Mouse (Mus musculus) G1E (cell line): ENCODE data around the gene Egln2. TPM values are rescaled to one million over a fixed set of nuclear protein-coding genes. Genes with fewer than 3 reads are reported as not detected.

Source experiments
- ATAC-seq: 2 replicates; pipeline ENCODE4 v1.8.0; 2016; ENCODE audit warnings: mild to moderate bottlenecking; ENCODE audit not compliant: insufficient number of reproducible peaks, poor library complexity, low FRiP score, severe bottlenecking; ENCODE audit errors: extremely low read depth
- DNase-seq: peaks from one replicate; pipeline ENCODE4 v3.0.0; 2012; ENCODE audit warnings: low spot score
- H3K27me3 ChIP-seq: 2 replicates; pipeline ENCODE4 v1.6.1; 2012; ENCODE audit warnings: mild to moderate bottlenecking, low read length, inconsistent platforms; ENCODE audit not compliant: insufficient read depth
- H3K36me3 ChIP-seq: replicated peaks from 2 replicates; pipeline ENCODE3; 2012; ENCODE audit warnings: mild to moderate bottlenecking, inconsistent platforms
- H3K4me1 ChIP-seq: 2 replicates; pipeline ENCODE4 v1.6.1; 2012; ENCODE audit warnings: low read depth, low read length, inconsistent platforms, mixed read lengths; ENCODE audit not compliant: insufficient read depth
- H3K4me3 ChIP-seq: 2 replicates; pipeline ENCODE4 v1.5.1; 2012; ENCODE audit warnings: low read depth, mild to moderate bottlenecking, inconsistent platforms, low read length, moderate library complexity, mixed read lengths
- H3K9me3 ChIP-seq: replicated peaks from 2 replicates; pipeline ENCODE4 v1.6.1; 2012; ENCODE audit warnings: inconsistent platforms
- CTCF ChIP-seq: IDR thresholded peaks from 2 replicates; pipeline ENCODE4 v1.5.1; 2012; ENCODE audit warnings: low read depth, low read length, inconsistent platforms, mixed read lengths
- GATA1 ChIP-seq: IDR thresholded peaks from 2 replicates; pipeline ENCODE4 v1.6.1; 2012; ENCODE audit warnings: borderline replicate concordance, low read length, inconsistent platforms, mixed read lengths
- GATA2 ChIP-seq: IDR thresholded peaks from 2 replicates; pipeline ENCODE4 v1.6.1; 2012; ENCODE audit warnings: low read depth, low read length, inconsistent platforms, borderline replicate concordance
- POLR2AphosphoS5 ChIP-seq: IDR thresholded peaks from 2 replicates; pipeline ENCODE4 v1.6.1; 2012; ENCODE audit warnings: low read depth, low read length, inconsistent platforms; ENCODE audit not compliant: insufficient replicate concordance
- TAL1 ChIP-seq: conservative IDR thresholded peaks from 2 replicates; pipeline ENCODE4 v1.6.1; 2012; ENCODE audit warnings: low read depth, low read length, inconsistent platforms, mixed read lengths
- polyA plus RNA-seq: library from polyadenylated mRNA; stranded (reverse); fragments of >175 nt; gene quantifications from 2 replicates; pipeline ENCODE4 v1.2.3, GENCODE M21; 2012
- total RNA-seq, 2 experiments: library from RNA; stranded (forward) in 1 of 2; stranded (reverse) in 1 of 2; fragments of 200-1000 nt in 1 of 2; fragments of >200 nt in 1 of 2; fragmentation: Nextera tagmentation in 1 of 2; gene quantifications; 2 replicates each; pipeline ENCODE4 v1.2.3; 2014 to 2017

Egln2 gene
- total and polyA plus RNA-seq, 3 experiments: 22.0 to 74.6 (median 42.6) TPM

GRCm38 (mm10) chr7:27111987-27112386 is 54.6 kb downstream of the Egln2 start:
- no peak for ATAC-seq
- no peak for TF ChIP-seq POLR2AphosphoS5
- no peak for TF ChIP-seq GATA1
- TF ChIP-seq GATA2: no peak
- no peak for TF ChIP-seq CTCF
- no peak for TF ChIP-seq TAL1
- Histone ChIP-seq H3K27me3 (no peaks in the 10 kb centered on the region; the same call in 1 of the 2 replicates), H3K9me3 (no peaks in the 10 kb centered on the region), H3K36me3 (no peaks in the 10 kb centered on the region), H3K4me3 (no peak overlapping the region), H3K4me1 (no peaks in the 10 kb centered on the region)
- no peak for DNase-seq

- TF ChIP-seq CTCF (no peak), GATA2 (no peak), TAL1 (no peak), GATA1 (no peak), POLR2AphosphoS5 (no peak)
- Histone ChIP-seq H3K4me3 (no peak overlapping the region), H3K36me3 (no peaks in the 10 kb centered on the region), H3K27me3 (no peaks in the 10 kb centered on the region; the same call in 1 of the 2 replicates), H3K4me1 (no peaks in the 10 kb centered on the region), H3K9me3 (no peaks in the 10 kb centered on the region)
- DNase-seq (no peak), ATAC-seq (no peak)
Observed at GRCm38 (mm10) chr7:27111038-27111437, 55.6 kb downstream of the Egln2 start.

GRCm38 (mm10) chr7:27110327-27110726 is 56.3 kb downstream of the Egln2 start:
- no peak for DNase-seq
- Histone ChIP-seq H3K27me3 (no peaks in the 10 kb centered on the region; the same call in 1 of the 2 replicates), H3K36me3 (no peaks in the 10 kb centered on the region), H3K4me1 (no peaks in the 10 kb centered on the region), H3K9me3 (no peaks in the 10 kb centered on the region), H3K4me3 (no peak overlapping the region)
- TF ChIP-seq POLR2AphosphoS5: no peak
- no peak for TF ChIP-seq GATA1
- no peak for TF ChIP-seq TAL1
- no peak for TF ChIP-seq CTCF
- no peak for TF ChIP-seq GATA2
- no peak for ATAC-seq

Other genes with a start within 250 kb of the Egln2 start
- not detected in 2 replicates for gene Cyp2a22, start 227.4 kb downstream of the Egln2 start, total RNA-seq (2014; fragmentation: Nextera tagmentation)
- gene Cyp2a22, start 227.4 kb downstream of the Egln2 start, total RNA-seq (2017): 0.11 TPM in 1 of 2 replicates, not detected in the other
- gene Cyp2a22, start 227.4 kb downstream of the Egln2 start, polyA plus RNA-seq: not detected in 2 replicates
- not detected in 2 replicates for gene Cyp2a12, start 137.7 kb downstream of the Egln2 start, total RNA-seq (2014; fragmentation: Nextera tagmentation)
- not detected in 2 replicates for gene Cyp2a12, start 137.7 kb downstream of the Egln2 start, total RNA-seq (2017)
- not detected in 2 replicates for gene Cyp2a12, start 137.7 kb downstream of the Egln2 start, polyA plus RNA-seq
- gene Cyp2f2, start 46.9 kb downstream of the Egln2 start, total RNA-seq (2014; fragmentation: Nextera tagmentation): not detected in 2 replicates
- not detected in 2 replicates for gene Cyp2f2, start 46.9 kb downstream of the Egln2 start, total RNA-seq (2017)
- gene Cyp2f2, start 46.9 kb downstream of the Egln2 start, polyA plus RNA-seq: not detected in 2 replicates
- gene Cyp2t4, start 13.1 kb downstream of the Egln2 start, total RNA-seq (2014; fragmentation: Nextera tagmentation): not detected in 2 replicates
- gene Cyp2t4, start 13.1 kb downstream of the Egln2 start, total RNA-seq (2017): 0.06 TPM in 1 of 2 replicates, not detected in the other
- not detected in 2 replicates for gene Cyp2t4, start 13.1 kb downstream of the Egln2 start, polyA plus RNA-seq
- gene Rab4b, start 12.1 kb upstream of the Egln2 start, total RNA-seq (2014; fragmentation: Nextera tagmentation): 36.5 and 37.4 TPM in 2 replicates
- 14.6 and 15.2 TPM in 2 replicates for gene Rab4b, start 12.1 kb upstream of the Egln2 start, total RNA-seq (2017)
- 182 and 204 TPM in 2 replicates for gene Rab4b, start 12.1 kb upstream of the Egln2 start, polyA plus RNA-seq
- gene Gm21983, start 14.3 kb upstream of the Egln2 start, total RNA-seq (2014; fragmentation: Nextera tagmentation): 0.83 TPM in 1 of 2 replicates, not detected in the other
- not detected in 2 replicates for gene Gm21983, start 14.3 kb upstream of the Egln2 start, total RNA-seq (2017)
- gene Gm21983, start 14.3 kb upstream of the Egln2 start, polyA plus RNA-seq: 0.04 TPM in 1 of 2 replicates, not detected in the other
- gene Mia, start 14.4 kb upstream of the Egln2 start, total RNA-seq (2014; fragmentation: Nextera tagmentation): 0.87 and 4.6 TPM in 2 replicates
- gene Mia, start 14.4 kb upstream of the Egln2 start, total RNA-seq (2017): 0.82 and 1.4 TPM in 2 replicates
- gene Mia, start 14.4 kb upstream of the Egln2 start, polyA plus RNA-seq: 0.24 TPM in 1 of 2 replicates, not detected in the other
- gene BC024978, start 29.0 kb upstream of the Egln2 start, total RNA-seq (2014; fragmentation: Nextera tagmentation): 14.5 and 15.5 TPM in 2 replicates
- gene BC024978, start 29.0 kb upstream of the Egln2 start, total RNA-seq (2017): 2.7 and 3.3 TPM in 2 replicates
- 3.5 and 4.8 TPM in 2 replicates for gene BC024978, start 29.0 kb upstream of the Egln2 start, polyA plus RNA-seq
- 249 and 291 TPM in 2 replicates for gene Snrpa, start 29.5 kb upstream of the Egln2 start, total RNA-seq (2014; fragmentation: Nextera tagmentation)
- gene Snrpa, start 29.5 kb upstream of the Egln2 start, total RNA-seq (2017): 96.6 and 101 TPM in 2 replicates
- 608 and 872 TPM in 2 replicates for gene Snrpa, start 29.5 kb upstream of the Egln2 start, polyA plus RNA-seq
- 5.3 and 6.6 TPM in 2 replicates for gene Itpkc, start 61.9 kb upstream of the Egln2 start, total RNA-seq (2014; fragmentation: Nextera tagmentation)
- gene Itpkc, start 61.9 kb upstream of the Egln2 start, total RNA-seq (2017): 4.6 TPM in 2 replicates
- 3.5 and 3.9 TPM in 2 replicates for gene Itpkc, start 61.9 kb upstream of the Egln2 start, polyA plus RNA-seq
- gene Coq8b, start 66.2 kb upstream of the Egln2 start, total RNA-seq (2014; fragmentation: Nextera tagmentation): 19.3 and 30.4 TPM in 2 replicates
- gene Coq8b, start 66.2 kb upstream of the Egln2 start, total RNA-seq (2017): 25.3 and 25.5 TPM in 2 replicates
- gene Coq8b, start 66.2 kb upstream of the Egln2 start, polyA plus RNA-seq: 62.2 and 65.3 TPM in 2 replicates
- 2.9 and 4.5 TPM in 2 replicates for gene Numbl, start 91.6 kb upstream of the Egln2 start, total RNA-seq (2014; fragmentation: Nextera tagmentation)
- 1.3 and 1.6 TPM in 2 replicates for gene Numbl, start 91.6 kb upstream of the Egln2 start, total RNA-seq (2017)
- 5.7 TPM in 2 replicates for gene Numbl, start 91.6 kb upstream of the Egln2 start, polyA plus RNA-seq
- 0.39 and 9.1 TPM in 2 replicates for gene Ltbp4, start 170.9 kb upstream of the Egln2 start, total RNA-seq (2014; fragmentation: Nextera tagmentation)
- gene Ltbp4, start 170.9 kb upstream of the Egln2 start, total RNA-seq (2017): 0.06 and 0.16 TPM in 2 replicates
- gene Ltbp4, start 170.9 kb upstream of the Egln2 start, polyA plus RNA-seq: 1.0 and 1.5 TPM in 2 replicates
- 89.8 and 111 TPM in 2 replicates for gene Shkbp1, start 189.2 kb upstream of the Egln2 start, total RNA-seq (2014; fragmentation: Nextera tagmentation)
- gene Shkbp1, start 189.2 kb upstream of the Egln2 start, total RNA-seq (2017): 27.4 and 29.5 TPM in 2 replicates
- gene Shkbp1, start 189.2 kb upstream of the Egln2 start, polyA plus RNA-seq: 218 and 220 TPM in 2 replicates
- gene Gm20479, start 190.6 kb upstream of the Egln2 start, total RNA-seq (2014; fragmentation: Nextera tagmentation): not detected in 2 replicates
- gene Gm20479, start 190.6 kb upstream of the Egln2 start, total RNA-seq (2017): 1.3 TPM in 1 of 2 replicates, not detected in the other
- gene Gm20479, start 190.6 kb upstream of the Egln2 start, polyA plus RNA-seq: 1.2 and 1.4 TPM in 2 replicates